Mouse (Mus musculus) midbrain, embryonic 14.5 days (tissue): ENCODE measurements around the gene Actl10. TPM values are rescaled to one million over a fixed set of nuclear protein-coding genes. Genes with fewer than 3 reads are reported as not detected.
A peak's percentile ranks its signal among the peaks of the same experiment; 100 is the strongest.

ENCODE experiments used
- ATAC-seq: fragments of 200-750 bp; cut with Nextera tagmentation; 2 replicates; pipeline ENCODE4 v1.8.0; 2017; ENCODE audit warnings: moderate number of reproducible peaks, moderate library complexity; ENCODE audit not compliant: low FRiP score, low TSS enrichment
- DNase-seq: peaks from one replicate; pipeline ENCODE4 v3.0.0-alpha.2; 2015
- H3K27ac ChIP-seq: fragments of 300-500 bp; sonication (generic); replicated peaks from 2 replicates; pipeline ENCODE4 v1.5.1; 2014; ENCODE audit warnings: mild to moderate bottlenecking, low read depth, low read length, moderate library complexity
- H3K27me3 ChIP-seq: fragments of 300-500 bp; sonication (generic); 2 replicates; pipeline ENCODE4 v1.6.1; 2014; ENCODE audit warnings: low read length, control low read depth, mixed read lengths; ENCODE audit not compliant: control insufficient read depth, insufficient read depth
- H3K36me3 ChIP-seq: fragments of 300-500 bp; sonication (generic); 2 replicates; pipeline ENCODE4 v1.6.1; 2014; ENCODE audit warnings: low read length, control low read depth; ENCODE audit not compliant: control insufficient read depth, insufficient read depth
- H3K4me1 ChIP-seq: fragments of 300-500 bp; sonication (generic); 2 replicates; pipeline ENCODE4 v1.6.1; 2014; ENCODE audit warnings: mild to moderate bottlenecking, antibody characterized with exemption, low read length, control low read depth; ENCODE audit not compliant: control insufficient read depth, insufficient read depth
- H3K4me2 ChIP-seq: fragments of 300-500 bp; sonication (generic); 2 replicates; pipeline ENCODE4 v1.6.1; 2014; ENCODE audit warnings: mild to moderate bottlenecking, low read length, moderate library complexity
- H3K4me3 ChIP-seq: fragments of 300-500 bp; sonication (generic); replicated peaks from 2 replicates; pipeline ENCODE4 v1.5.1; 2014; ENCODE audit warnings: low read depth, low read length
- H3K9ac ChIP-seq: fragments of 300-500 bp; sonication (generic); replicated peaks from 2 replicates; pipeline ENCODE4 v1.6.1; 2014; ENCODE audit warnings: mild to moderate bottlenecking, low read length, moderate library complexity
- H3K9me3 ChIP-seq: fragments of 300-500 bp; sonication (generic); 2 replicates; pipeline ENCODE4 v1.6.1; 2016; ENCODE audit warnings: low read length, control low read depth, mixed read lengths; ENCODE audit not compliant: control insufficient read depth
- WGBS: fragments of 180-500 bp; shearing (Covaris S2); extraction: QIAGEN DNeasy Blood & Tissue Kit; methylation state at CpG from one replicate; pipeline ENCODE4 v1.1.7; 2014; 5-methylcytosine and 5-hydroxymethylcytosine counted together
- polyA plus RNA-seq: library from polyadenylated mRNA; unstranded; fragments of >200 nt; fragmentation: Nextera tagmentation; extraction: Ambion mirVana; gene quantifications from 2 replicates; pipeline ENCODE4 v1.2.1, GENCODE M21; 2014

The Actl10 gene
- polyA plus RNA-seq, 1 experiment from 2014 or later: 0.28 TPM

- no peaks in the 10 kb centered on the region for H3K27me3 ChIP-seq
- WGBS: under 1% methylated on average over 65 of the region's 70 CpGs
- H3K27ac ChIP-seq: peak overlapping the region; percentile 74
- H3K4me1 ChIP-seq: peaks cover 7% of the 10 kb centered on the region; the same call in 1 of the 2 replicates
- peak; percentile 65 for DNase-seq
- H3K9ac ChIP-seq: peak overlapping the region; percentile 48
- peak; percentile 58 for ATAC-seq
- H3K4me3 ChIP-seq: peak overlapping the region; percentile 64
- no peaks in the 10 kb centered on the region for H3K36me3 ChIP-seq
- H3K9me3 ChIP-seq: no peaks in the 10 kb centered on the region
- peak overlapping the region; percentile 95 for H3K4me2 ChIP-seq
Observed at GRCm38 (mm10) chr2:154569071-154569748, 17.6 kb downstream of the Actl10 start.

DNA sequence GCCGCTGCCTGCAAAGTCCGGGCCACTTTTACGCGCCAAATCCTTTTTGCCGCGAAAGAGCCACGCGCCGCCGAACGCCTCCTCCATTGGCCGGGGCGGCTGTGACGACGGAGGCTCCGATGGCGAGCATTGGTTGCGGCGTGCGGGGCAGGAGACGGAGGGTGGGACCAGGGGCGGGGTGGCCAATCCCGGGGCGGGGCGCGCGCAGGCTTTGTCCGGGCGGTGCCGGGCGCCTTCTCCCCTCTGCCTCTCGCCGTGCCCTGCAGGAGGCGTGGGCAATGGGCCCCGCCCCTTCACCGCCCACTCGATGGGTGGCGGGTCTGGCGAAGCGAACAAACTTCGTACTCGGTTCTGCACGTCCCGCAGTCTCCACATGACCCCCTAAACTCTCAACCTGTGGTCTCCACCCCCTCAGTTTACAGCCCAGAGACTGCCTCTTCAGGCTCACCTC, 18.3 kb downstream of the Actl10 start, which contains the start of gene E2f1:
E2f1 (minus strand) TSS at position 57 of the 451 bp plus-strand sequence.
- peak; percentile 98 for DNase-seq
- no peaks in the 10 kb centered on the region for H3K9me3 ChIP-seq
- H3K9ac ChIP-seq: peak within 1 kb of the TSS; percentile 48
- peak within 1 kb of the TSS; percentile 74 for H3K27ac ChIP-seq
- H3K4me3 ChIP-seq: peak within 1 kb of the TSS; percentile 64
- peak within 1 kb of the TSS; percentile 95 for H3K4me2 ChIP-seq
- WGBS: under 1% methylated on average over 39 of the region's 44 CpGs
- H3K27me3 ChIP-seq: no peaks in the 10 kb centered on the region
- peaks cover 7% of the 10 kb centered on the region; the same call in 1 of the 2 replicates for H3K4me1 ChIP-seq
- H3K36me3 ChIP-seq: no peaks in the 10 kb centered on the region
- ATAC-seq: peak; percentile 97

DNA sequence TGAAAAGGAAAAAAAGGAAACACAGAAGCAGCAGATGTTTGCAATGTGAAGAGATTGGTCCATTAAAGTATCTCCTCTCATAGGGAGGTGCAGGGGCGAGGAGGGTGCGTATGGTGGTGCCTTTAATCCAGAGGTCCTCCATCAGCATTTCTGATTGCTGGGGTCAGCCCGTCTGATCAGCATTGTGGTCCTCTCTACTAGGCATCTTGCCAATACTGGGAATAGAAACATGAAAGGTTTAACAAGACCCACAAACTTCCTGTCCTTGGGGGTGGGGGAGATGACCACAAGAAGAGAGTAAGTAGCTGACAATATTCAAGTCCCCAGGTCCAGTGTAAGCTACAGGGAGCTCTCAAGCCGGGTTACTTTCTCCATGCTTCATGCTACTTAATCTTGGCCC, 19.1 kb downstream of the Actl10 start:
- no peak overlapping the region for H3K4me3 ChIP-seq
- H3K9me3 ChIP-seq: no peaks in the 10 kb centered on the region
- peaks cover 7% of the 10 kb centered on the region; the same call in 1 of the 2 replicates for H3K4me1 ChIP-seq
- 74% methylated on average over 4 of the region's 4 CpGs for WGBS
- no peak overlapping the region for H3K27ac ChIP-seq
- no peaks in the 10 kb centered on the region for H3K27me3 ChIP-seq
- peak overlapping the region; percentile 95 for H3K4me2 ChIP-seq
- H3K36me3 ChIP-seq: no peaks in the 10 kb centered on the region
- ATAC-seq: no peak
- DNase-seq: no peak
- no peak overlapping the region for H3K9ac ChIP-seq

DNA sequence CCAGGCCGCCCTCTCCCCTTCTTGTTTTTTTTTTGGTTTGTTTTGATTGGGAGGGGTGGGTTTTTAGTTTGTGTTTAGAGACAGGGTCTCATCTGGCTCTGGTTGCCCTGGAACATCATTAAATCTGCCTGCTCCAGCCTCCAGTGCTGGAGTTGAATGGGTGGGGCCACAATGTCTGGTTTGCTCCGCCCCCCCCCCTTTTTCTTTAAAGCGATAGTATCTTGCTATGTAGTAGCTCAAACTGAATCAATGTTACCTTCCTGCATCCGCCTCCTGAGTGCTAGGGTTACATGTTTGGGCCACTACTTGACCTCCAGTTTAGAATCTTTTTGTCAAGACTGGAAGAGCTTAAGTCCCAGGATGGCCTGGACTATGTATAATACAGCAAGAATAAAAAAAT, 19.7 kb downstream of the Actl10 start:
- Histone ChIP-seq H3K27me3 (no peaks in the 10 kb centered on the region), H3K9me3 (no peaks in the 10 kb centered on the region), H3K4me1 (peaks cover 7% of the 10 kb centered on the region; the same call in 1 of the 2 replicates), H3K9ac (no peak overlapping the region), H3K4me2 (no peak overlapping the region), H3K36me3 (no peaks in the 10 kb centered on the region), H3K4me3 (no peak overlapping the region), H3K27ac (no peak overlapping the region)
- ATAC-seq (no peak), DNase-seq (no peak)
- WGBS: 87% methylated on average over 4 of the region's 4 CpGs

DNA sequence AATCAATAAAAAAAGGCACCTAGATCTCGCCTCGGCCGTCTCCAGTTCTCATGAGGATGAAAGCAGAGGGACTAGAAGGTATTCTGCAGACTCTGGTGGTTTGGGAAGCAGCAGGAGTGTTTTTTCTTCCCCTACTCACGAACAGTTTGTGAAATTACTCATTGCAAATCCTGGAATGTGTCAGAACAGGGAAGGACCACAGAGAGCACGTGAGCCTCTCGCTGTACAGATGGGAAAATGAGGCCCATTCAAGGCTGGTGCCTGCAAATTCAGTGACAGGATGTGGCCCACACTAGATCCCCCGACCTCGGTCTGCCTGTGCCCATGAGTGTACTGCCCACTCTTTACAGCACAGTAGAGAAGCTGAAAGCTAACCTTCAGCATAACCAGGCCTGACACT, 20.4 kb downstream of the Actl10 start:
- H3K4me2 ChIP-seq: no peak overlapping the region
- no peak overlapping the region for H3K9ac ChIP-seq
- H3K27me3 ChIP-seq: no peaks in the 10 kb centered on the region
- H3K27ac ChIP-seq: no peak overlapping the region
- no peak overlapping the region for H3K4me3 ChIP-seq
- no peaks in the 10 kb centered on the region for H3K9me3 ChIP-seq
- peaks cover 6% of the 10 kb centered on the region for H3K4me1 ChIP-seq
- H3K36me3 ChIP-seq: no peaks in the 10 kb centered on the region
- ATAC-seq: no peak
- DNase-seq: no peak
- 80% methylated on average over 8 of the region's 8 CpGs for WGBS

DNA sequence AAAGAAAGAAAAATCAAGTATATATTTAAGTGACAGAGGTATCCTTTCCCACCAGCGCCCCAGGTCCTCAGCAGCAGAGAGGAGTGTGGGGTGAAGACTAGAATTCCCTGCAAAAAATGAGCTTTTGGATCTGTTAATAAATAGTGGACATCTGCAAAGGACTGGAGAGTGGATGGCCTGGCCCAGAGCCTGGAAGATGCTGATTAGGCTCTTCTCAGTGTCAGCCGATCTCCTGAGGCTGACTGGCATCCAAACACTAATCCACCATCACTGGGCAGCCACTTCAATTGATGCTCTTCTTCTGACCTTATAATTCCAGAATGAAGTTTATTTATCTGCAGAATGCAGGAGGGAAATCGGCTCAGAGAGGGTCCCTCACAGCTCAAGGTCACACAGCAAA, 21.4 kb downstream of the Actl10 start:
- Histone ChIP-seq H3K4me2 (no peak overlapping the region), H3K9me3 (no peaks in the 10 kb centered on the region), H3K4me1 (peaks cover 14% of the 10 kb centered on the region), H3K36me3 (no peaks in the 10 kb centered on the region), H3K9ac (no peak overlapping the region), H3K27me3 (no peaks in the 10 kb centered on the region), H3K4me3 (no peak overlapping the region), H3K27ac (no peak overlapping the region)
- DNase-seq (no peak), ATAC-seq (no peak)
- WGBS: 74% methylated on average over 3 of the region's 3 CpGs

DNA sequence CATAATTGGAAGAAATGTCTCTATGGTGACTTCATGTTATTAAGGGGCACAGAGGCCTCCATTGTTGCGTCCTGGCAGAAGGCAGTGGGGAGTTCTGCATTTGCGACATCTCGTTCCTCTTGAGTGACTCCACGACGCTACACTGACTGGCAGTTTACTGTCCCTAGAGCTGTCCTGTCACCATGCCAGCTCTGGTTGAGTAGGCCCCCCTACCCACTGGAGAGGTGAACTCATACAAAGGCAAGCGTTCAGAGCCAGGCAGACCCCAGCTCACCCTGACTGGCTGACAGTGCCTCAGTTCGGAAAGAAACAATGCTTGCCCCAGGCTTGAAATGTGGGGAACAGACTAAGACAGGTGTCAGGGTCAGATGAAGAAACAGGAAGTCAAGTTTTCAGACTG, 22.7 kb downstream of the Actl10 start:
- no peak for DNase-seq
- 0 out of 2 replicates have a peak overlapping the region, but pooled peaks have one; percentile 5 for H3K27ac ChIP-seq
- H3K9me3 ChIP-seq: no peaks in the 10 kb centered on the region
- H3K4me3 ChIP-seq: no peak overlapping the region
- ATAC-seq: no peak
- no peak overlapping the region for H3K9ac ChIP-seq
- H3K36me3 ChIP-seq: no peaks in the 10 kb centered on the region
- H3K4me2 ChIP-seq: no peak overlapping the region
- no peaks in the 10 kb centered on the region for H3K27me3 ChIP-seq
- peaks cover 12% of the 10 kb centered on the region for H3K4me1 ChIP-seq
- WGBS: 33% methylated on average over 7 of the region's 7 CpGs

DNA sequence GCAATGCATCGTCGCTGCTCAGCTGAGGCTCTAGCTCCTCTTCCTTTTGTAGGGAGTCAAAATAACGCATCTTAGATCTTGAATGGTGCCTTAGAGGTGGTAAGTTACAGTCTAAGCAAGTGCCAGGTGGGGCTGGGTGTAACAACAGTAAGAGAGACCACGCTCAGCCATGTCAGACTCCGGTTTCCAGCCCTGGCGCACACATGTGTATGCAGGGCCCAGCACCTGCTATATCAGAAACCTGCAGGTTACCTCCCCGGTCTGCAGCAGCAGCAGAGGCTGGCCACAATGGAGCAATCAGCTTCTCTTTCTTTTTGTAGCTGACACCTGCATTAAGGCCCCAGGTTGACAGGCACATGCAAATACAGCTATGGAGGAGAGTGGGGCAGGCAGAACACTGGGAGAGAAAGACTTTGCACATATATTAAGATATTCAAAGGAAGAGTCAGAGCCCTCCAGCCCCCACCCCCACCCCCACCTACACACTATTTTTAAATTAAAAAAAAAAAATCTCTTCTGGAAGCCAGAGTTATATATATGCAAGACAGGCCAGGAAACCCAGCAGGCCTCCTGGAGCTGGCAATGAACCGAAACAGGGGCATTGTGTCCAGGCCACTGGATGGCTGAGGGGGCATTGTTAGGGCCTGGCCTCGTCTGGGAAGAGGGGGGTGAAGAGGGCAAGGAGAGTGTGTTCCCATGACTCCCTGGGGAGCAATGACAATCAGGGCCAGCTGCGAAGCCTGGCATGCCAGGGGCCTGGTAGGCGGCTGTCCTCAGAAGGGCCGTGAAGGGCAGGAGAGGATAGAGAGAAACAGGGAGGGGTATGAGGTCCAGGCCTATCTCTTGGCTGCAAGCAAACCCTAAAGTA, 25.5 kb downstream of the Actl10 start:
- peak overlapping the region; percentile 73 for H3K27ac ChIP-seq
- ATAC-seq (peak; percentile 82), DNase-seq (peak; percentile 71)
- no peak overlapping the region; the same call in 1 of the 2 replicates for H3K9ac ChIP-seq
- peaks cover 12% of the 10 kb centered on the region for H3K4me1 ChIP-seq
- H3K36me3 ChIP-seq: no peaks in the 10 kb centered on the region
- no peak overlapping the region for H3K4me2 ChIP-seq
- no peak overlapping the region for H3K4me3 ChIP-seq
- no peaks in the 10 kb centered on the region for H3K9me3 ChIP-seq
- no peaks in the 10 kb centered on the region for H3K27me3 ChIP-seq
- 12% methylated on average over 12 of the region's 12 CpGs for WGBS
